Mouse (Mus musculus) naive thymus-derived CD4-positive, alpha-beta T cell, adult 5 months (primary cell): ENCODE results near the gene Glyr1. TPM values are rescaled to one million over a fixed set of nuclear protein-coding genes. Genes with fewer than 3 reads are reported as not detected.

ENCODE experiments used
- polyA plus RNA-seq: library from polyadenylated mRNA; unstranded; fragments of 100-300 nt; shearing (Covaris generic); gene quantifications from one replicate; pipeline ENCODE4 v1.2.1, GENCODE M21; 2017

Glyr1 gene
- polyA plus RNA-seq: 156 TPM

GRCm38 (mm10) chr16:5049774-5050234 is at the start of gene Glyr1, which contains the start of gene Ubn1:
TSS of gene Glyr1 (minus strand) at chr16:5049863.
TSS of gene Ubn1 (plus strand) at chr16:5050057.

GRCm38 (mm10) chr16:5013054-5013838 is 36.4 kb downstream of the Glyr1 start, which contains the start of gene Rogdi:
TSS of gene Rogdi (minus strand) at chr16:5013553.

GRCm38 (mm10) chr16:5007067-5007466 is 42.6 kb downstream of the Glyr1 start, which contains the start of gene Smim22:
TSS of gene Smim22 (plus strand) at chr16:5007288.

GRCm38 (mm10) chr16:4997553-4997952 is 52.1 kb downstream of the Glyr1 start, which contains the start of gene Sept12:
TSS of gene Sept12 (minus strand) at chr16:4997852.

Other genes starting within 250 kb of the Glyr1 start
- gene 4930562C15Rik, start 214.4 kb downstream of the Glyr1 start, polyA plus RNA-seq: not detected
- gene Ubald1, start 169.5 kb downstream of the Glyr1 start, polyA plus RNA-seq: 104 TPM
- gene Mgrn1, start 163.6 kb downstream of the Glyr1 start, polyA plus RNA-seq: 61.7 TPM
- 64.3 TPM for gene Nudt16l1, start 111.1 kb downstream of the Glyr1 start, polyA plus RNA-seq
- gene Anks3, start 85.7 kb downstream of the Glyr1 start, polyA plus RNA-seq: 69.7 TPM
- not detected for gene Sept12, start 52.0 kb downstream of the Glyr1 start, polyA plus RNA-seq
- gene Smim22, start 42.6 kb downstream of the Glyr1 start, polyA plus RNA-seq: not detected
- 11.5 TPM for gene Rogdi, start 36.3 kb downstream of the Glyr1 start, polyA plus RNA-seq
- 92.4 TPM for gene Ubn1, start 194 bp upstream of the Glyr1 start, polyA plus RNA-seq
- gene Ppl, start 82.6 kb upstream of the Glyr1 start, polyA plus RNA-seq: 0.20 TPM
- not detected for gene Sec14l5, start 97.2 kb upstream of the Glyr1 start, polyA plus RNA-seq
- gene Nagpa, start 154.1 kb upstream of the Glyr1 start, polyA plus RNA-seq: 33.8 TPM
- gene AU021092, start 172.4 kb upstream of the Glyr1 start, polyA plus RNA-seq: not detected
- 46.9 TPM for gene Alg1, start 183.8 kb upstream of the Glyr1 start, polyA plus RNA-seq
- gene Eef2kmt, start 206.1 kb upstream of the Glyr1 start, polyA plus RNA-seq: 32.0 TPM